Mouse (Mus musculus) hindbrain, embryonic 11.5 days (tissue): ENCODE data around the gene Yju2. TPM values are rescaled to one million over a fixed set of nuclear protein-coding genes. Genes with fewer than 3 reads are reported as not detected.
A peak's percentile ranks its signal among the peaks of the same experiment; 100 is the strongest.

Source experiments
- ATAC-seq: fragments of 200-750 bp; cut with Nextera tagmentation; 2 replicates; pipeline ENCODE4 v1.8.0; 2017; ENCODE audit warnings: mild to moderate bottlenecking, moderate TSS enrichment, moderate library complexity; ENCODE audit not compliant: low FRiP score
- DNase-seq: peaks from one replicate; pipeline ENCODE4 v3.0.0-alpha.2; 2015; ENCODE audit warnings: low spot score
- H3K27ac ChIP-seq: fragments of 300-500 bp; sonication (generic); 2 replicates; pipeline ENCODE4 v1.5.1; 2014; ENCODE audit warnings: mild to moderate bottlenecking, low read depth, low read length
- H3K27me3 ChIP-seq: fragments of 300-500 bp; sonication (generic); 2 replicates; pipeline ENCODE4 v1.6.1; 2014; ENCODE audit warnings: mild to moderate bottlenecking, low read length, moderate library complexity, mixed read lengths; ENCODE audit not compliant: control insufficient read depth, insufficient read depth
- H3K36me3 ChIP-seq: fragments of 300-500 bp; sonication (generic); 2 replicates; pipeline ENCODE4 v1.6.1; 2014; ENCODE audit warnings: mild to moderate bottlenecking, low read length, moderate library complexity, mixed read lengths; ENCODE audit not compliant: control insufficient read depth, insufficient read depth
- H3K4me1 ChIP-seq: fragments of 300-500 bp; sonication (generic); replicated peaks from 2 replicates; pipeline ENCODE4 v1.6.1; 2014; ENCODE audit warnings: low read length, mixed read lengths; ENCODE audit not compliant: control insufficient read depth, insufficient read depth
- H3K4me2 ChIP-seq: fragments of 300-500 bp; sonication (generic); replicated peaks from 2 replicates; pipeline ENCODE4 v1.6.1; 2014; ENCODE audit warnings: mild to moderate bottlenecking, low read depth, low read length
- H3K4me3 ChIP-seq: fragments of 300-500 bp; sonication (generic); 2 replicates; pipeline ENCODE4 v1.5.1; 2014; ENCODE audit warnings: low read depth, low read length
- H3K9ac ChIP-seq: fragments of 300-500 bp; sonication (generic); 2 replicates; pipeline ENCODE4 v1.6.1; 2014; ENCODE audit warnings: low read depth, low read length
- H3K9me3 ChIP-seq: fragments of 300-500 bp; sonication (generic); 2 replicates; pipeline ENCODE4 v1.6.1; 2016; ENCODE audit warnings: low read length; ENCODE audit not compliant: control insufficient read depth
- WGBS: fragments of 180-500 bp; shearing (Covaris S2); extraction: QIAGEN DNeasy Blood & Tissue Kit; methylation state at CpG from one replicate; pipeline ENCODE4 v1.1.7; 2014; 5-methylcytosine and 5-hydroxymethylcytosine counted together
- polyA plus RNA-seq: library from polyadenylated mRNA; unstranded; fragments of >200 nt; fragmentation: Nextera tagmentation; extraction: Ambion mirVana; gene quantifications from 2 replicates; pipeline ENCODE4 v1.2.1, GENCODE M21; 2014

The Yju2 gene
- polyA plus RNA-seq, 1 experiment from 2014 or later: 22.4 TPM

GRCm38 (mm10) chr17:56016382-56016781, 57.5 kb downstream of the Yju2 start:
- Histone ChIP-seq H3K4me1 (0 out of 2 replicates have a peak, but pooled peaks cover 2% of the 10 kb centered on the region), H3K36me3 (peaks cover 21% of the 10 kb centered on the region), H3K4me2 (no peak overlapping the region), H3K9ac (no peak overlapping the region), H3K9me3 (no peaks in the 10 kb centered on the region), H3K4me3 (no peak overlapping the region), H3K27me3 (no peaks in the 10 kb centered on the region), H3K27ac (no peak overlapping the region)
- ATAC-seq (no peak), DNase-seq (no peak)
- WGBS: 88% methylated on average over 8 of the region's 8 CpGs

GRCm38 (mm10) chr17:56016793-56017785, 58.2 kb downstream of the Yju2 start:
- H3K36me3 ChIP-seq: peaks cover 21% of the 10 kb centered on the region
- H3K4me3 ChIP-seq: no peak overlapping the region
- no peaks in the 10 kb centered on the region for H3K9me3 ChIP-seq
- H3K27ac ChIP-seq: no peak overlapping the region
- H3K4me1 ChIP-seq: no peaks in the 10 kb centered on the region
- no peak for DNase-seq
- no peaks in the 10 kb centered on the region for H3K27me3 ChIP-seq
- no peak overlapping the region for H3K9ac ChIP-seq
- 86% methylated on average over 15 of the region's 15 CpGs for WGBS
- no peak for ATAC-seq
- no peak overlapping the region for H3K4me2 ChIP-seq

DNA sequence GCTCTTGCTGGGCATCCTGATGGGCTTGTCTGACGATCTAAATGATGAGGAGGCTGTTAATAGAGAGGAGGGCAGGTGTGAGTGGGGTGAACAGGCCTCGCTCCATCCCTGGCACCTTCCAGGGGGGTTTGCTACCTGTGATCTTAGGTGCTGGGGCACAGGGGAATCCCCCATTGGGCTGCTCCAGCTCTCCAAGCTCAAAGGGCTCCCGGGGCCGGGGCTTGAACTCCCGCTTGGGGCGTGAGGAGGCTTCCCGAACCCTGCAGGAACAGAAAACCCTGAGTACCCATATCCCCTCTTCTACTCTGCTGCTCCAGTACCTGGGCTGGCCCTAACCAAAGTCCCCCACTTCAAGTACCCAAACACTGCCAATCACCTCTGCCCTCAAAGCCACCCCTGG, 58.9 kb downstream of the Yju2 start:
- Histone ChIP-seq H3K27me3 (no peaks in the 10 kb centered on the region), H3K4me1 (peaks cover under 1% of the 10 kb centered on the region; the same call in 1 of the 2 replicates), H3K9ac (no peak overlapping the region), H3K4me2 (no peak overlapping the region), H3K27ac (no peak overlapping the region), H3K36me3 (peaks cover 21% of the 10 kb centered on the region), H3K4me3 (no peak overlapping the region), H3K9me3 (no peaks in the 10 kb centered on the region)
- 0 out of 2 replicates have a peak, but pooled peaks have one; percentile 2 for ATAC-seq
- WGBS: 85% methylated on average over 7 of the region's 7 CpGs
- no peak for DNase-seq

Other genes with a start within 250 kb of the Yju2 start
- 9.3 and 11.3 TPM in 2 replicates for gene Pot1b, start 246.5 kb upstream of the Yju2 start, polyA plus RNA-seq
- gene Adgre4, start 209.1 kb upstream of the Yju2 start, polyA plus RNA-seq: 0.07 and 0.14 TPM in 2 replicates
- 10.0 and 12.3 TPM in 2 replicates for gene Zfp119a, start 80.2 kb upstream of the Yju2 start, polyA plus RNA-seq
- gene Zfp959, start 67.0 kb upstream of the Yju2 start, polyA plus RNA-seq: 11.9 and 13.4 TPM in 2 replicates
- 6.3 and 6.7 TPM in 2 replicates for gene Zfp119b, start 9.6 kb upstream of the Yju2 start, polyA plus RNA-seq
- 2.2 and 3.1 TPM in 2 replicates for gene Ebi3, start 6.5 kb upstream of the Yju2 start, polyA plus RNA-seq
- 95.2 and 102 TPM in 2 replicates for gene Shd, start 11.4 kb downstream of the Yju2 start, polyA plus RNA-seq
- 65.0 and 66.5 TPM in 2 replicates for gene Fsd1, start 27.4 kb downstream of the Yju2 start, polyA plus RNA-seq
- 5.1 and 6.3 TPM in 2 replicates for gene Stap2, start 46.5 kb downstream of the Yju2 start, polyA plus RNA-seq
- 141 and 163 TPM in 2 replicates for gene Mpnd, start 46.6 kb downstream of the Yju2 start, polyA plus RNA-seq
- 112 and 114 TPM in 2 replicates for gene Sh3gl1, start 77.5 kb downstream of the Yju2 start, polyA plus RNA-seq
- 16.1 and 18.9 TPM in 2 replicates for gene Chaf1a, start 81.3 kb downstream of the Yju2 start, polyA plus RNA-seq
- 50.6 and 51.1 TPM in 2 replicates for gene Ubxn6, start 115.9 kb downstream of the Yju2 start, polyA plus RNA-seq
- 100 and 113 TPM in 2 replicates for gene Hdgfl2, start 120.5 kb downstream of the Yju2 start, polyA plus RNA-seq
- gene Plin4, start 150.7 kb downstream of the Yju2 start, polyA plus RNA-seq: 0.07 and 0.09 TPM in 2 replicates
- gene Plin5, start 158.5 kb downstream of the Yju2 start, polyA plus RNA-seq: 0.20 and 0.28 TPM in 2 replicates
- 0.21 TPM in 1 of 2 replicates, not detected in the other for gene Lrg1, start 162.9 kb downstream of the Yju2 start, polyA plus RNA-seq
- 2.5 and 2.6 TPM in 2 replicates for gene Sema6b, start 181.2 kb downstream of the Yju2 start, polyA plus RNA-seq
- gene Tnfaip8l1, start 203.4 kb downstream of the Yju2 start, polyA plus RNA-seq: 8.5 and 9.9 TPM in 2 replicates
- 62.1 and 62.9 TPM in 2 replicates for gene Mydgf, start 224.8 kb downstream of the Yju2 start, polyA plus RNA-seq